Mouse (Mus musculus) neutrophil, adult 5-6 weeks (primary cell): ENCODE results near the gene H2al1k. TPM values are rescaled to one million over a fixed set of nuclear protein-coding genes. Genes with fewer than 3 reads are reported as not detected.
A peak's percentile ranks its signal among the peaks of the same experiment; 100 is the strongest.
"Not testable (repeated sequence)": the region's sequence is repeated elsewhere in the genome, so short reads cannot be mapped to it uniquely, and the experiment has no call there.

Source experiments
- ATAC-seq: fragments of 151-379, 151-347 bp; 2 replicates; pipeline ENCODE4 v1.8.0; 2017; ENCODE audit warnings: mild to moderate bottlenecking, moderate TSS enrichment; ENCODE audit not compliant: insufficient number of reproducible peaks, poor library complexity, low FRiP score, severe bottlenecking; ENCODE audit errors: extremely low read depth
- total RNA-seq: library from RNA; stranded (forward); fragments of 200-1000 nt; gene quantifications from 2 replicates; pipeline ENCODE4 v1.2.3, GENCODE M21; 2017

H2al1k gene
- total RNA-seq = not detected in 2 replicates

DNA sequence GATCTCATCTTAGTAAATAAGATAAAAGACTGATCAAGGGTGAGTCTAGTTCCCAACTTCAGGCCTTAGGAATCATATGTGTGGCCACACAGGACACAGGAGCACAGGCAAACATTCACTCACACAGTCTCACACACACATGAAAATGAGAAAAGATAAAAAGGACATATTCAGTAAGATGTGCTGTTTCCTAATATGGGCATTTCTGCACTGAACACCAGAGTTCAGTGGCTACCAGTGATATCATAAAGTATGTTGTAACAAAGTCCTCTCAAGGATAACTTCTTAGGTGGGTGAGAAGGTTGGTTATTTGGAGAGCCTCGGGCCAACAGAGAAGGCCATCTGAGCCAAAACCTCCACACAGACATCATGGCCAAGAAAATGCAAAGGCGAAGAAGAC lies at the start of gene H2al1k:
TSS of gene H2al1k (plus strand) at position 301 of the 400 bp plus-strand sequence.
- ATAC-seq = not testable (repeated sequence)

DNA sequence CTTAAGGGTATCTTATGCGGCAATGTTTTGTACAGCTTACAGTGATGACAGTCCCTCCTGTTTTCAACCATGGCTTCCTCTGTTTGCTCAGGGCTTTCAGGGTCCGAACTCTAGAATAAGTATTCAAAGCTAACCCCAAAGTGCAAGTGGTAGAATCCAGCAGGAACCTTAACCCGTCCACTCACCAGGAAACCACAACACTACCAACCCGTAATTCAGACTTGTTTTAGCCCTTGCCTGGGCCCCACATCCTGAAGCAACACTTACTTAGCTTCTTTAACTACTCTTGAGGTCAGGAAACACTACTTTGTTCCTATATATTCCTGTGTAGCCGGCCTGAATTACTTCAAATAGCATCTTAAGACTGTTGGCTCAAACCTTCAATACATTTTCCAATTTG lies 47.6 kb upstream of the H2al1k start:
- no peak for ATAC-seq

GRCm38 (mm10) chrX:9303455-9303854 lies 47.0 kb upstream of the H2al1k start:
- no peak for ATAC-seq

DNA sequence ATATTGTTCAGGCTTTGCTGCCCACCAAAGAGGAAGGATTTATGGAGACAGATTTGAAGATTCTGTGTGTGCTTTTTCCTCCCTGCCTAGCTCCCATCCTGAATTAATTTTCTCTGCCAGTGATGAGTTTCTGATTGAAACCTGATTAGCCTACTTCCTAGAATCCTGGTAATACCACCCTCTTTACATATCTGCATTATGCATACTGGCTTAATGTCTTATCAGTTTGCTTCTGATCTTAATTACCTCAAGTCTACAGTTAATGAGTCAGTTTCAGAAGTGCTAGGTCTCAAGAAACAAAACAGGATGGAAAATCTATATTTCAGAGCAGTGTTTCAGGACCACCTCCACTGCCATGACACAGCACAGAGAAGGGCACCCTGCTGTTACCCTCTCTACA lies 34.0 kb upstream of the H2al1k start:
- not testable (repeated sequence) for ATAC-seq

- ATAC-seq = not testable (repeated sequence)
Observed at GRCm38 (mm10) chrX:9327954-9328353, 22.5 kb upstream of the H2al1k start.

GRCm38 (mm10) chrX:9332366-9332962 lies 18.0 kb upstream of the H2al1k start:
- ATAC-seq = not testable (repeated sequence)

DNA sequence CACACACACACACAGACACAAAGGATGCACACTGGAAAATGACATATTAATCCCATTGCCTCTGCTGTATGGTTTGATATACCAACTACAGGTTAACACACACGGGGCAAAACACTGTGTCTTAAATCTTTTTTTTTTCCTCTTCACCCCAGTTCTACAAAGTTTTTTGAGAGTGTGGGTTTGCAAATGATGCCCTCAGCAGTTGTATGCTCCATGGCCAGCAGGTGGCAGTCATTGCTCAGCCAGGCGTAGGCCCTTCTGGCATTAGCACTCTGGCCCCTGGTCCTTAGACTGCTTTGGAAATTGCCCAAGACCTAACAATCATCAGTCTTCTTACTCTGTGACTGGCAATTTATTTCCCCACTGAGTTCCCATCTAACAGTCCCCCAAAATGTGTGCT lies 17.4 kb upstream of the H2al1k start:
- ATAC-seq = peak; percentile 86

GRCm38 (mm10) chrX:9334996-9335395 lies 15.4 kb upstream of the H2al1k start:
- ATAC-seq = not testable (repeated sequence)

GRCm38 (mm10) chrX:9374012-9374411 lies 23.6 kb downstream of the H2al1k start:
- peak; percentile 73 for ATAC-seq

DNA sequence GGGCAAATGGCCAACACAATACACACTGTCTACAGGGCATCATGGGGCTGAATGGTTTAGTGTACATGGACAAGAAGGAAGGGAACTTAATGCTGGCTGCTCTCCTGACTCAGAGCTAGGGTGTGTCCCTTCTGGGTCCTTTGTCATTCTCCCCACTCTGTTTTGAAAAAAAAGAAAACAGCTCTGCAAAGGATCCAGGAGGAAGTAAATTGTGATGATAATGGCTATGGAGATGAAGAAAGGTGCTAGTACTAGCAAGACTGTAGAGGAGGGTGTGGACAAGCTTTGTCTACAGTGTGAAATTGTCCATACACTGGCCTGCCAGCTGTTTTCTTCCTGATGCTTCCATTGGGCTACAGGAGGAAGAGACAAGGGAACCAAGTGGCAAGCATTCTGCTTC lies 25.5 kb downstream of the H2al1k start:
- not testable (repeated sequence) for ATAC-seq

Other genes with a start within 250 kb of the H2al1k start
- not detected in 2 replicates for gene 4930402K13Rik, start 246.1 kb upstream of the H2al1k start, total RNA-seq
- 0.37 and 0.93 TPM in 2 replicates for gene Lancl3, start 150.7 kb upstream of the H2al1k start, total RNA-seq
- not detected in 2 replicates for gene Gm14862, start 93.7 kb upstream of the H2al1k start, total RNA-seq
- 2.3 and 3.7 TPM in 2 replicates for gene Xk, start 77.9 kb upstream of the H2al1k start, total RNA-seq
- 1.4 TPM in 1 of 2 replicates, not detected in the other for gene H2al1m, start 66.9 kb upstream of the H2al1k start, total RNA-seq
- 161 and 162 TPM in 2 replicates for gene Cybb, start 137.1 kb downstream of the H2al1k start, total RNA-seq
- not detected in 2 replicates for gene H2al1o, start 221.8 kb downstream of the H2al1k start, total RNA-seq